Mouse (Mus musculus) heart, adult 8-10 months (tissue): ENCODE measurements at regions not wholly inside any gene's neighbourhood (a gene's known extent, or its start where the extent isn't known, plus 50 kb on each side); places are given as distances from the start of the nearest gene placed in this dataset.

Experiments
- DNase-seq: peaks from one replicate; pipeline ENCODE4 v3.0.0; 2022; ENCODE audit warnings: low spot score

DNA sequence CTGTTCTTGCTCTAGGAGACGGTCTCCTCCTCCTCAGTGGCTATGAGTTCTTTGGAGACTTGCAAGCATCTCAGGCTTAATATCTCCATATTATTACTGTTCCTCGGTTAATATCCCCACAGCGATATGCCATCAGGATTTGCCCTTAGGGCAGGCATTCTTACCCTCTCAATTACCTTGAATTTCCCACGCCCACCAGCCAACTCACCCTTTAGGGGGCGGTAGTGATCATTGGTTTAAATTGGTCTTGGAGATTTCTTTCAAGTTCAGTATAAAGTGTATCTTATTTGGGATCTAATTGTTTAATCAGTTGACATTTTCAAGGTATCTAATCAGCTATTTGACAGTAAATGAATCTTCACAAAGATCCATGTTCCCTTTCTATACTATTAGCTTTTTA lies 162.5 kb downstream of the Emp1 start:
- DNase-seq, result no peak

DNA sequence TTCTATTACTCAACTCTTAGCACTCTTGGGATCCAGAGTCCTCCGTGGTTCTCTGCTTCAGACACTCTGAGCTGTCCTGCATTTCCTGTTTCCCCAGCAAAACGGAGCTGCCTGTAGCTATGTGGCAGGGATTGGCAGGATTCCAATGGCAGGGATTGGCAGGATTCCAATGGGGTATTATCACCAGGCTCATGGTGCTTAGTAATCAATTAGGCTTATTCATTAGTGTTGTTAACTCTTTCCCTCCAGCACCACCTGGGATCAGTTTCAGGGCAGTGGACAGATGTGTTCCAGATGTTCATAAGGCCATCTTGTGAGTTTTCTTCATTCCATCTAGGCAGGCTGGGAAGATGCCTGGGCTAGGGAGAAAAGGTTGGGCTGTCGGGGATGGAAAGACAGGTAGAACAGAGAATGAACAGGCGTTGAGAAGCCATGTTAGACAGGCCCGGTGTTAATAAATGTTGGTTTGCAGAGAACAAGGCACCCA lies 163.5 kb downstream of the Emp1 start:
- DNase-seq, result no peak

DNA sequence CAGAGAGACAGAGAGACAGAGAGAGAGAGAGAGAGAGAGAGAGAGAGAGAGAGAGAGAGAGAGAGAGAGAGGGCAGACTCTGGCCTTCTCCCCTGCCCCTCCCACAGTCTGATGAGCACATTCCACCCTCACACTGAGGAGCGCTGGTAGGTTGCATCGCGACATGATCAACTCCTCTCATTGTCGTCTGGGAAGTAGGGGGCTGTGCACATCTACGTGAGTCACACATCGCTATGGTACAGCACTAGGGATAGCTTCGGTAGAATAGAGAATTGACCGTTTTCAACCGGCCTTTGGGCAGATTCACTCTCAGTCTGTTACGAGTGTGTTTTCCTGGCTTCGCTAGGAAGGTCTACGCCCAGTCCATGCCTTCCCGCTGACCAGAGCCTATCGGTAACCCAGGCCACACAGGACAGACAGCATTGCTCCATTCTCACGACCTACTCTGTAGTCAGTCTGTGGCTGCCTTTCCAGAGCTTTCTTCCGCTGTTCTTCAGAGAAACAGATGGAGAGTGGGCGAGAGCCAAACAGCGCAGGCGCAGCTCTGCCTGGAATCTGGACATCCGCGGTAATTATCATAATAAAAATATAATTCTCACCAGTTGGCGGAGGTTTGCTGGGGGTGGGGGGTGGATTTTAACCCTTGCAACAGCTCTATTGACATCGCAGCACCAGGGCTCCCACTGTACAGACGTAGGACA lies 164.3 kb downstream of the Emp1 start:
- DNase-seq, result peak; percentile 13

DNA sequence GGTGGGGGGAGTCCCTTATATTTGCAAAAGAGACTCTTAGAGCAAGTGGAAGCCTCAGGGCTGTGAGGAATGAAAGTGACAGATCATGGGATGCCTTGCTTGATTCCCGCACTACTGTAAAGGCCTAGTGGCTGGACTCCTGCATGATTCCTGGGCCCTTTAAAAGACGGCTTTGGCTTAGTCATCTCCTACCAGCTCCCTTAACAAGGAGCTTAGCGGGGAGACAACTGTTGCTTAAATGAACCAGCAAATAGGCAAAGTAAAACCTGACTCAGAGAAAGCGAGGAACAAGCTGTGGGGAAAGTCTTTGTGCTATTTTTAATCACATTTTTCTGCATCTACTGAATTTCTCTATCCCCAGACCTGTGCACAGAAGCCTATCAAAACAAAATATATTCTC lies 165.5 kb downstream of the Emp1 start:
- DNase-seq, result no peak

DNA sequence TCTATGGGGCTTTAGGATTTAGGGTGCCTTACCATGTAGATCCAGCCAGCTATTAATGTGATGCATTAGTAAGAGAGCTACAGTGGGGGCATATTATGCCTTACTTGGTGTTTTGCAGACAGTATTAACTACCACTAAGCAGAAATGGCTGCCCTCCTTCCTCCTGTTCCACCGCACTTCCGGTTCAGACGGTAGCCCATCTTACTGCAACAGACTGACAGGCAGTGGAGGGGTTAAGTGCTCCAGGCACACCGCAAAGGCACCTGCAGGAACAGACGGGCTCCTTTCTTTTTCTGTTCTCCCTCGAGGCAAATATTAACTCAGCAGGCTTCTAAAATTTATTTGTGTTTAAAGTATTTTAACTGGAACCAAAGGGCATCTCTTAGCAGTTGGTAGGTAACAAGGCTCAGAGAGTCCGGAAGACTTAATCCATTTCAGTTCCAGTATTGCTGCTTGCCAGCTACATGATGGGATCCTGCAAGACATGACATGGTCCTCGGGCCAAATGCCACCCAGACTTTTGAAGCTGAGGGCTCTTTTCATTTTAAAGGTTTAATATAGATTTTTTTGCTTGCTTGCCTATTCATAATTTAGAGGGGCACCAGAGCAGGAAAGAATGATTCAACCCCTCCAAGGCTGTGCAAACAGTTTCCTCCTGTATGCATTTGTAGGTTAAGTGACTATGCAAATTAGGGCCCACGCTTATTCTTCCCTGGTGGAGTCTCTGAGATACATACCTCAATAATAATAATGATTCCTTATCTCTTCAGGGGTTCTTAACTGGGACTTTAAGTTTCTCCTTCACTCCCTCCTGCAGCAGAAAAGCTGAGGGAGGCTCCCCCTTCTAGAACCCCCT lies 177.7 kb downstream of the Emp1 start:
- no peak for DNase-seq

DNA sequence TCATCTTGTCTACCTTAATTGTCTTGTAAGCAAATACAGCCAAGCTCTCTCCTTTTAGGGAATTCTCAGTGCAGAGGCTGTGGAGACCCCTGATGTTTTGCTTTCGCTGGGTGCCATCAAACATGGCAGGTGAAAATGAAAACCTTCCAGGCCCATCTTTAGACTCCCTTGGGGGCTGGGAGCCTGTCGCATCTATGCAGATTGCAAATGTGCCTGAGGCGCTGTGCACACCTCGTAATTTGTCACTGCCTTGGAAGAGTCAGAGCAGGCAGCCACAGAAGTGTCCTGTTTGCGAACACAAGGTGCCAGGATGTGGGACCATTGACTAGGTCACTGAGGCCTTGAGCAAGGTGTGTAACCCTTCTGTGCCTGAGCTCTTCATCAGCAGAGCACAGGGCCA lies 179.2 kb downstream of the Emp1 start:
- DNase-seq, result no peak

DNA sequence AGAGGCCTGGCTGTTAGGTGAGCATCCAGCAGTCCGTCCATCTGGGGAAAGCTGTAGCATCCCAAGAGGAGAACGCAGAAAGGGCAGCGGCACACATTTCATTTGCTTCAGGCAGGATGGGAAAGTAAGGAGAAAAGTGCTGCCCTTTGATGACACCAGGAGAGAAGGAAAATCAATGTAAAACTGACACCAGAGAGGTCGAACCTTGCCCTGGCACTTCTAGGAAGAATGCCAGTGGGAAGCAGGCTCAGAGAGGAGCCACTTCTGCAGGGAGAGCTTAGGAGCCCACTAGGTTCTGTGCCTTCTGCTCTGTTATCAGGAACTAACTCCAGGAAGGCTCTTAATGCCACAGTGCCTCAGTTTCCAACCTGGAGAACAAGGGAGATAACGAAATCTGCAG lies 180.0 kb downstream of the Emp1 start:
- DNase-seq, result no peak

DNA sequence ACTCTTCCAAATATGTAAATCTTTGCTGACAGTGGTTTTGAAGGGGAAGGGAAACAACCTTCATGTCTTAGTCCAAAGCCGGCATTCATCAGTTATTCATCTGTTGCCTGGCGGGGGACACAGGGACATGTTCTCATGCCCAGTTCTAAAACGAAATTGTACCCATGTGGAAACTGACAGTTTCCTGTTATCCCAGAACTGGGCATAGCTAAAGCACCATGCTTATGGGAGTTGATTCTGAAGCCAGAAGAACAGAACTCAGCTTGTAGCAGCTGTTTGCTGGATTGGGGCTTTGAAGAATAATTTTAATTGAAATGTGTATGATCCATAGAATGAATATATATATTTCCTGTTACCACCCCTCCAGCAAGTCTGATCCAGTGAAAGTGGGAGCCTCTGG lies 181.0 kb downstream of the Emp1 start:
- DNase-seq, result no peak

DNA sequence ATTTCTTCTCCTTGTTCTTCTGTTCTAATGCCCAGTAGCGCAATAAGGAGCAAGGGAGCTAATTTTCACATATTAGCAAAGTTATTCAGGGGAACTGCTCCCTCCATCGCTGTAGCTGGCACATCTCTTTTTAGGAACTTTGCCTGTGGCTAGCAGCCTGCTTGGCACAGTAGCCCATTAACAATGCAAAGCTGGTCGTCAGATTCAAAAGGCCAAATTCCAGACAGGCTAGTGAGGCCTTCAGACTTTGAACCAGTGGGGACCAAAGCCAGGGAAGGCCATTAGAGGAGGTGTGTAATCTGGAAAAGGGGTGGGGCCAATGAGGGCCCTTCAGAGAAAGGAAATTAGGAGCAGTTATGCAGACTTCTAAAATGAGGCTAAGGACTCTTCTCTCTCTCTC lies 181.5 kb downstream of the Emp1 start:
- DNase-seq, result no peak

DNA sequence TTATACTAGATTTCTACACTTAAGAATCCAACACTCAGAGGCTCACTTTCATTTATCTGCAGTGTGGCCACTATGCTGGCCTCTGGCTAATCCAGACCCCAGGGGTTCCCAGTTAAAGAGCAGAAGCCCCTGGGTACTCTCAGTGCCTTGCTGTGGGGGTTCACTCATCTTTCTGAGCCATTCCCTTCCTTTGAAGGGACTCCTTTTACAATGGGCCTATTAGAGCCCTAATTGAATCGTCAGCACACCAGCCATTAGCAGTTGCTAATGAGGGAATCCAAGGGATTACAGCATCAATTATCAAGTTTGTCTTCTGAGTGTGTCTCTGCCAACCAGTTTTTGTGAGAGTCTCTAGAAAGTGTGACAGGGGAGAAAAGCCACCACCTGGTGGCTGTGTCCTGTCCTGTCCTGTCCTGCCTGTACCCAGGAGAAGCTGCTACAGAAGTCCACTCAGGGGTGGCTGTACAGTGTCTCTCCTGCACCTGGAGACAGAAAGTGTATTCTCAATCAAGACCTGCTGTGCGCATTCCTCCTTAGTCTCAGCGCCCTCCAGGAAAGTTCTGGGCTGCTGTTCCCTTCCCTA lies 188.1 kb downstream of the Emp1 start:
- no peak for DNase-seq

DNA sequence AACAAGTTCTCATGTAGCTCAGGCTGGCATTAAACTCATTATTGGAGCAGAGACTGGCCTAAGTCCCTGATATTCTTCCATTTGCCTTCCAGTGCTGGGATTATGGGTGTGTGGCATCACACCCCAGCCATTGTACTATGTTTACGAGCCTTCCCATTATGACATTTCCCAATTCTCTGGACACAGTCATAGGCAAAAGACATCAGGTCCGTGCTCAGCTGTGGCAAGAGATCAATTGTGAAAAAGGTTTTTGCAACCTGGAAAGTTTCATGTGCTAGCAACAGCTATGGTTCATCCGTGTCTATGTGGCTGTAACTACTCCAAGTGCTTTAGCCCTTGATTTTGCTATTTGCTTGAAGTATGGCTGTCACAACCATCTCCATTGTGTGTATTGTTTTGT lies 190.1 kb downstream of the Emp1 start:
- no peak for DNase-seq

DNA sequence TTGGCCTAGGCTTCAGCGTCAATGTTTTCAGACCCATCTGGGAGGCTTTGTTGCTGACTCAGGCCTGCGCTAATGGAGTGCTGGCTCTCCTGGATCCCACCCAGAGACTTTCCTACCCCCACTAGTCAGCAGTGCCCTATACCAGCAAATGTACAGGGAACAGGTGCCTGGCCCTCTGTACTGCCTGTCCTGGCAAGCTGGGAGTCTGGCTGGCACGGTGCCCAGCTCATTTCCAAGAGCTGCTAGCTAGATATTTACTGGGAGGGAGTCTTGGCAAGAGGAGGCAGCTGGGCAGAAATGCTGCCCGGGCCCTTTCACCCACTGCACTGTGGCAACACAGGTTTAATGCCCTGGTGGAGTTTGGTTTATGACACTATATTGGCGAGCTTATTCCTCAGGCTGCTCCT lies 197.2 kb downstream of the Emp1 start:
- DNase-seq, result peak; percentile 76

DNA sequence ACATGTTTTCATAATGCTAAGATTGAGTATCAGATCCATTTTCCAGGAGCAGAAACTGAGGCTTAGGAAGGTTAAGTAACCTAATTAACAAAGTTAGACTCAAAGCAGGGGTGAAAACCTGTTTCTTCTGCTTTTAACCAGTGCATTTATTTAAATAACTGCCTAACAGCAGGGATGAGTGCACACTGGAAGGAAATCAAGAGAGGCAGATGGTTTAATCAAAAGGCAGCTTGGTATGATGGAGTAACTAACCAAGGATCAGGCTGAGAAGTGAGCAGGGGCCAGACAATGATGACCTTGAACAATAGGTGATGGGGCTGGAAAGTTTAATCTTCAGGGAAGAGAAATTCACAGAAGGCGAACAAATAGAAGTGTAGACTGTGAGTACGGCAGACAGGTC lies 199.9 kb downstream of the Emp1 start:
- no peak for DNase-seq

DNA sequence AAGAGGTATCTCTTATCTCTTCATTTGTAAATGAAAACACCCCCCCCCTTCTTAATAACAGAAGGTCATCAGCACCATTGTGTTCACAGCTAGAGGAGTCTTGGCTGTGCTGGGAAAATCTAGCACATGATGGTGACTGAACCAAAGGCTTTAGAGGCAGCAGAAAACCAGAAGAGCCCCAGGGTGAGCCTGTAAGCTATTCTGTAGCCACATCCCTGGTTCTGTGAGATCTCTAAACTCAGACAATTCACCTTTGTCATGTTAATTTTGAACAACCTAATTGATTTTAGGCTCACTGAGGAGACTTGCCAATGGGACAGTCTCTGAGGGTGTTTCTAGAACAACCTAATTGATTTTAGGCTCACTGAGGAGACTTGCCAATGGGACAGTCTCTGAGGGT lies 201.4 kb downstream of the Emp1 start:
- DNase-seq, result no peak

DNA sequence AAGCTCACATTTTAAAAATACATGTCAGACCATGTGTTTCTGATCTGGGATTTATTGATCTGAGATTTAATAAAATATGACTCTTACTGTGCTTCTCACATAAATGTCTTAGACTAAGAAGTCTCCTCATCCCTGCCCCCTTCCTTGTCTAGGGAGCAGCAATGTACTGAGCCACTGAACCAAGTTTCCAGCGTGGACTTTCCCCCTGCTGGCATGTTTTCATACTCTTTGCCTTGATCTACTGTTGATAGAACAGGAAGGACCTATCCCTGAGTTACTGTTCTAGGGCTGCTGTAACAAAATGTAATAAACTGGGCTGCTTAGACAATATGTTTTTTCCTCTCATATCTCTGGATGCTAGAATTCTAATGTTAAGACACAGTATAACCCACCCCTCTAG lies 206.7 kb downstream of the Emp1 start:
- DNase-seq, result no peak

DNA sequence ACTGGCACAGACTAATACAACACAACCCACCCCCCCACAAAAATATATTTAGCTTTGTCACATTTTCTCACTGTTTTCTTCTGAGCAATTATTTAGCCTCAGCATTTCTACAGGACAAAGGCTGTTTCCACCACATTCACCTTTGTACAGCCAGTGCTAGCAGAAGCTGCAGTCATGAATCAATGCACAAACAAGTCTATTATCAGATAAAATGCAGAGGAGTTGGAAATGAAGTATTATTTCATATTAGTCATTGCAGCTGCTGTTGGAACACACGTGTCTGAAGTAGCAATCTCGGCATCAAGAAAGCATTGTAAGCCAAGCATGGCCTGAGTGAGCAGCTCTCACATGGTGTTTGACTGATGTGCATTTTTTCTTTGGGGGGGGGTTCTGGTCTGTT lies 212.9 kb downstream of the Emp1 start:
- DNase-seq, result no peak

DNA sequence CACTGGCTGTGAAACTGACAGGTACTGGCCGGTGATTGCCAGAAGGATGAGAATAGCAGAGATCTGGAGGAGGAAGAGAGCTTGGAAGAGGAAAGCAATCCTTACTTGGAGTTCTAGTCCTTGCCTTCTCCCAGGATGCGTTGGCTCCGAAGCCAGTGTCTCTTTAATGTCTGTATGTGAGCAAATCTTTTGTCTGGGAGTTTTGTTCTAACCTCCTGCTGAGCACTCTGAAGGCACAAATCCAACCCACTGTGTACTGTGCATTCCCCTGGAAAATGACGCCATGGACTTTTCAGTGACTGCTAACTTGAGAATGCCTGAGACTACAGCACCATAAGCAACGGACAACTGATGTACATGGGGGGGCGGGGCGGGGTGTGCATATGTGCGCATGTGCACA lies 216.4 kb downstream of the Emp1 start:
- DNase-seq, result no peak

DNA sequence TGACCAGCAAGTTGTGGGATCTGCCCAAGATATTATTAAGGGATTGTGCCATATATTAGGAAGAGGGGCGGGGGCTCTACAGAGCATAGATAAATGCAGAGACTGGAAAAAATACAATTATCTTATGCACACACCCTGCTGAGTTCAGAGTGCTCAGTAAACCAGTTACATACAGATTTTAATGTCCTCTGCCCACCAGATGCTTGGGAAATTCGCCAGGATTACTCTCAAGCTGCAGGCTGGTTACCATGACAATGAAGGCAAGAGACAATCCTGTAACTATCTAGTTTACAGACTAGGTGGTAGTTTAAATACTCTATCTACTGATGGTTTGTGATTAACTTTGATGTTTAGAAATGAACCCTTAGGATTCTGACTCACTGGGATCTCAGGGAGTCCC lies 220.2 kb downstream of the Emp1 start:
- DNase-seq, result no peak

DNA sequence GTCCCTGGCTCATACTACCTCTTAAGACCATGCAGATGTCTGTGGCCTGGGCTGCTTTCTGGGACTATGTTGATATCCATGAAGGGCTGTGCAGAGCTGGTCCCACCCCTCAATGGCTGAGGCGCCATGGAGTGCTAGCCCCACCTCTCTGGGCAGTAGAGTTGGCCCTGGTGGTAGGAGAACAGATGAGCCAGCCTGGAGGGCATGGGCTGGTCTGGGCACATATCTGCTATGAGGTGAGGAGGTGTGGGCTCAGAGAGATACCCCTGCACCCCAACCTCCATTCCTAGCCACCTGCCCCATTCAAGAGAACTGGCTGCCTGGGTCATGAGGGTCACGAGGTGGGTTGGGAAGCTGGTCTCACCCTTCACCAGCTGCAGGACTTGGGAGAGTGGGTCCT lies 222.4 kb downstream of the Emp1 start:
- DNase-seq, result no peak

DNA sequence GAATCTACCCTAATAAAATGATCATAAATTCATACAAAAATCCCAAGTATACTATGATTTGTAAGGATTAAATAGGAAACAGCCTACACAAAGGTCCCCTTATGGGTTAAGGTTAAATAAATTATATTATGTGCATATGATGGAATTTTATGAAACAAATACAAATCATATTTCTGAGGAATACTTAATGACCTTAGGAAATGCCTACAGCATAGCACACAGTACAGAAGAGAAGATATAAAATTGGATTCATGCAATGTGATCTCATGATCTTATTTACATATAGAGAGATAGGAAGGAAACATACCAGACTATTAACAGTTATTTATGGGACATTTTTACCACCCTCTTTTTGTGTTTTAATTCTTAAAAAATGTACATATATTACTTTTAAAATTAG lies 227.7 kb downstream of the Emp1 start:
- no peak for DNase-seq

DNA sequence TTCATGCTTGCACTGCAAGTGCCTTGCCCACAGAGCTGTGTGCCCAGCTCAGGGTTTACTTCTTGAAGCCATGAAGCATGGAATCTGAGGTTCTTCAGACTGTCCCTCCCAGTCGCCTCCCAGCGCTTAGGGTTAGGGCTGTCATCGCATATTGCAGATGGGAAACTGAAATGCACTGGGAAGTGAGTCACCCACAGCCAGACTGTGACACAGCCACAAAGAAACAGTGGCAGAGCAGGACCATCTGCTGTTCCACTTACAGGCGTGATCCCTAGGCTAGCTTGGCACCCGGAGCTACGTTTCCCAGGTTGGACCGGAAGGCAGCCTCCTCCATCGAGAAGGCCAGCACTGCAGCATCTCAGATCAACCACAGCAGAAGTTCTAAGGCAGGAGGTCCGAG lies 228.7 kb downstream of the Emp1 start:
- no peak for DNase-seq

DNA sequence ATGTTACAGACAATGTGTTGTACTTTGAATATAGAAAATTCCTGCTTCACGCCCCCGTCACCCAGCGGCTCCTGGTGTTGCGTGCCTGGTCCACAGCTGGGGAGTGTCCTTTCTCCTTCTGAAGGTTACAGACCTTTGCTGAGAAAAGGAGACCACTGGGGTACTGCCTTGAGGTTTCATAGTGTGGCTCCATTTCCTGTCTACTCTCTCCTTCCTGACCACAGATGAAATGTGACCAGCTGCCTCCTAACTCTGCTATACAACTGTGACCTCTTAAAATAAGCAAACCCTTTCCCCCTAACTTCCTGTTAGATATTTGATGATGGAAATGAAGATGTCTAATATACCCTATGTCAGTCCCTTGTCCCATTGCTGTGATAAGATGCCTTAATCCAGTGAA lies 234.0 kb downstream of the Emp1 start:
- no peak for DNase-seq

DNA sequence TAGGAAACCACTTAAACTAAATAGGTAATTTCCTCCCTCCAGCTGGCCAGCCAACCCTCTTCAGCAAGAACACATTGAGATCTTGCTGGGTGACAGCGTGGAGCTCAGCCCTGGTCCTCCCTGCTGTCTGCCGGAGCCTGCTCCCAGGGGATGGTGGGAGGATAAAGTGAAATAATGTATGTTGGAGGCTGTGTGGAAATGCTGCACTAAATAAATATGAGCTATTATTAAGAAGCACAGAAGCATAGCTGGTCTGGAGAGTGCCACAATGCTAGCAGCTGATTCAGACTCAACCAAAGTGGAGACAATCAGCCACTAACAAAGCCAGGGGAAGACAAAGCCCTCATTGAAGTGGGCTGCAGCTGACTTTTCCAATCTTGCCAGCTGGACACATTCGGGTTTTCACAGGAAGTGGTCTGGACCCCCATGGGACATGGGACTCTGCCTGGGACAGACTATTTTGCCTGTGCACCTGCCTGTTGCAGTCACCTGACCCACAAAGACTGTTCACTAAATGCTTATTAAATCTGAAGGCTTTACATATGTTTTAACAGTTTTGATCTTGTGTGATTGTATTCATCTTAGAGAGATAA lies 248.3 kb downstream of the Emp1 start:
- no peak for DNase-seq
